Mouse (Mus musculus) 3T3-L1 (cell line): ENCODE data around the gene Fuz.

Source experiments
- DNase-seq: peaks from one replicate; pipeline ENCODE4 v3.0.0-alpha.2; 2015; ENCODE audit warnings: low read depth, low spot score

The Fuz gene

DNA sequence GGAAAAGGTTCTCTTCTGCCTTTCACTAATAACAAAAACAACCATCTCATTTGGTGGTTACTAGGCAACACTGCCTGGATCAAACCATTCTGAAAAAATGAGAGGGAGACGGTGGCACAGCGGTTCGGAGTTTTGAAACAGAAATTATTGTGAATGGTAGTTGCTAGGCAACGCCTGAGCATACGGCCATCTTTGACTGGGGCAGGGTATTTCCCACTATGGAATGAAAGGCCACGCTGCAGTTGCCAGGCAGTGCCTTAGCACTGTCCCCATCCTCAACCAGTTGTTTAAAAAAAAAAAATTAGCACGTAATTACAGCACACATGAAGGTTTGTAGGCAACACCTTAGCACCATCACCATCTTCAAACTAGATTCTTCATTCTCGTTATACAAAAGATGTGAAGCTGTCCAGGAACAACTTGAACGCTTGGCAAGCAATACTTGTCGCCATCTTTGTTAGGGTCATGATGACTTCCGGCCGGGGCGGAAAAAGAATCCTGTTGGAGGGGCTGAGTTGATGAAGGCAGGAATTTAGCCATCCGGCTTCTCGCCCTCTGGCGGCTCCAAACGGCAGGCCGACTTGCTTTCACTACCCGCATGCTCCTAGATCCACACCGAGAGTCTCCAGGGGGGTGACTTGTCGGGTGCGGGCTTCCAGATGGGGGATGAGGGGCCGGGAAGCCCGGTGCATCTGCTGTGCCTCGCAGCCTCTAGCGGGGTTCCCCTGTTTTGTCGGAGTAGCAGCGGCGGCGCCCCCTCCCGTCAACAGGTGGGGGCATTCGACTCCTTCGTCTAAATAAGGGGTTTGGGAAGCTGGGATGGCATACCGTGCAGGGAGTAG lies at the start of gene Fuz:
Gene Fuz (plus strand): TSS at position 487 of the 842 bp plus-strand sequence.
- DNase-seq, result peak; percentile 96

DNA sequence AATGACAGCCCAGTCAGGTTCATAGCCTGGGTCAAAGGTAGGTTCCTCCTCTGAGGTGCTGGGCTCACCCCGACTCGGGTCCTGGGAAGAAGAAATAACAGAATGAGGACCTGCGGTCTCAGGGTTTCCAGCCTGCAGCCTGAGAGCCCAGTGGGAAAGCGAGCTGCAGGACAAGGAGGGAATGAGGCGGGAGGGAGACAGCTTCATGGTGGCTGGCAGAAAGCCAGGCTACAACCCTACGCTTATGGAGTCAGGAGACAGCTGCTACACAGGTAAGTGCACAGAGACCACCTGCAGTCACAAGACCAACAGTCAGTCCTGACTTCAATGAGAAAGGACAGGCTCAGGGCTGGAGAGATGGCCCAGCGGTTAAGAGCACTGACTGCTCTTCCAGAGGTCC lies 49.1 kb upstream of the Fuz start:
- no peak for DNase-seq

DNA sequence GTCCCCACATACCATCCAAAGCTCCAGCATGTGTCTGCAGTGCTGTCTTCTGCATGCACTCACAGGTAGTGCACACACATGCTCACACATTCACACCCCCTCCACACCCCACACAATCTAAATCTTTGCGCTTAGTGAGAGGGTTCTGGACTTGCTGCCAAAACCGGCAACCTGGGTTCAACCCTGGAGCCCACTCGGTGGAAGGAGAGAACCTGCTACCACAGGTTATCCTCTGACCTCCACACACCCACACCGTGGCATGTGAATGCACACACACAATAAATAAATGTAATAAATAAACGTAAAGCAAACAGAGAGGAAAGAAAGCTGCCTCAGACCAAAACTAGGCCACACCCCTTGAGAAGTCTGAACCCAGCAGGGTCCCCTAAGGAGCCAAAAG lies 48.1 kb upstream of the Fuz start:
- DNase-seq, result no peak

DNA sequence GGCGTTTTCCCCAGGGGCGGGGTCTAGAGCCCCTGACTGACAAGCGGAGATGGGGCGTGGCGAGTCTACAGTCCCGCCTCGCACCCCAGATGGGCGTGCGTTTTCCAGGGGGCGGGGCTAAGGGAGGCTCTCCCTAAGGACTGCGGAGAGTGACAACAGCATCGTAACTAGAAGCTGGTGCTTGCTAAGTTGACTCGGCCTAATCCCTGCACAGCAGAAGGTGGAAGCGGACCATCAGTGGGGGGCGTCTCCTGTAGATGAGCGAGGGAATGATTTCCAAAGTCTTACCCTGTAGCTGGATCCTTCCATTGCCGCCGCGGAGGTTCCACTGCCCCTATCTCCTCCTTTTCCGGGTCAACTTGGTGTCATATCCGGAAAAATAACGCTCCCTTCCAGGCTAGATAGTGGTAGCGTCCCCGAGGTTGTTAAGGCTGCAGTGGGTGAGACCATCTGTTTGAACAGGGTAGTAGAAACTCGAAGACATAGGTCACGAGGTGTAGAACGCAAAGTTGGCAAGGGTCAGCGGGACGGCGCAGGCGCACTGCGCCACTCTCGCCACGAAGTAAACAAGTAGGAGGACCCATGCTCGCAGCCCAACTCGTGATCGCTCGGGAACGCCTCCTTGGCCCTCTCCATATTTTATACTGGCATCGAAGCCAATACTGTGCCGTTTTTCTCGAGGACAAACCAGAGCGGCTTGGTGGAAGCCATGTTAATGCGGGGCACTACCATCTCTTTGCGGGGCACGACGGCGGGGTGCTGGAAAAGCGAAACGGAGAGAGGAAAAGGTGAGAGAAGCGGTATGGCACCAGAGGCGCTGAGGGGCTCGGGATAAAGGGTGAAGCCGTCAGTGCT lies 47.1 kb upstream of the Fuz start, which contains the start of the genes Akt1s1 and Tbc1d17:
Gene Akt1s1 (plus strand): TSS at position 431 of the 855 bp plus-strand sequence.
Gene Tbc1d17 (minus strand): TSS at position 519 of the 855 bp plus-strand sequence.
- DNase-seq, result peak; percentile 97

- DNase-seq, result peak; percentile 87
These were observed 46.3 kb upstream of the Fuz start for GRCm38 (mm10) chr7:44849416-44850111.

GRCm38 (mm10) chr7:44850146-44850545 lies 45.7 kb upstream of the Fuz start:
- DNase-seq, result peak; percentile 68

GRCm38 (mm10) chr7:44850789-44851624 lies 44.9 kb upstream of the Fuz start:
- peak; percentile 57 for DNase-seq

DNA sequence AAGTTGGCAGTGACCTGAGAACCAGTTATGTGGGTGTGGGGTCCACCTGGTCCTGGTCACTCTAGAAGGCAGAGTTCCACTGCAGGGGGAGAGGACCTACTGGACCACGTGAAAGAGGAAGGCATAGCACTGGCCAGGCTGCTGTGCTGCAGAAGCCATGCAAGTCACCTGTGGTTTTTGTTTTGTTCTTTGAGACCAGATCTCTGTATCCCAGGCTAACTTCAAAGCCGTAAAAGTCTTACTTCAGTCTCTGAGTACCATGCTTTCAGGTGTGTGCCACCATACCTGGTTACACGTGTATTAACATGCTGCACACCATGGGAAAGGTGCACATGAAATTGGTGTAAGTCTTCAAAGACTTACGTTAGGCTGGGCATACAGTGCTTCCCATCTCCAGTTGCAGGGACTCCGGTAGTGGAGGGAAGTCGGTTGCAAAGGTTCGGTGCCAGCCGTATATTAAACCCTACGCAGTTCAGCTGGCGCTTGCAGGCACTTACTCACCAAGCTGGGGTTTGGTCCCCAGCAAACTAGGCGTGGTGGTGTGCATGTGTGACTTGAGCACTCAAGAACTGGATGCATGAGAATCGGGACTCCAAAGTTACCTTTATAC lies 44.1 kb upstream of the Fuz start:
- DNase-seq, result no peak

DNA sequence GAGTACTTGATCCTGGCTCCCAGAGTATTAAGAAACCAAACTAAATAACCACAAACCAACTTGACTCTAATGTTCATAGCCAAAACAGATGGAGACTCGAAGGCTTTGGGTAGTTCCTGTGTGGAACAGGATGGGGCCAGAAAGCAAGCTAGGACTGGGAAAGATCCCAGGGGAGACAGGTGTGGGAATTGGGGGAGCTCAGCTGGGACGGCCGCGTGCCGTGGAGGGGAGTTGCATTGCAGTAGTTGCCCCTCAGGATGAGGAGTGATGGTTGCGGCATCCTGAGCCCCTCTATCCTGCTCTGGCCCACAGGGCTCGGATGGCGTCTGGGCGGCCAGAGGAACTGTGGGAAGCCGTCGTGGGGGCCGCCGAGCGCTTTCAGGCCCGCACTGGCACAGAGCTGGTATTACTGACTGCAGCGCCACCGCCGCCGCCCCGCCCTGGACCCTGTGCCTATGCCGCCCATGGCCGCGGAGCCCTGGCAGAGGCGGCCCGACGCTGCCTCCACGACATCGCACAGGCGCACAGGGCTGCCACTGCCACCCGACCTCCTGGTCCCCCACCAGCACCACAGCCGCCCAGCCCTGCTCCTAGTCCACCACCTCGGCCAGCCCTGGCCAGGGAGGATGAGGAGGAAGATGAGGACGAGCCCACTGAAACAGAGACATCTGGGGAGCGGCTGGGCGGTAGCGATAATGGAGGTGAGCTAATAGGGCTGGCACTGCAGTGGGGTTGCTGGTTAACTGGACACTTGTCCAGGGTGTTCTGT lies 43.4 kb upstream of the Fuz start:
- no peak for DNase-seq

DNA sequence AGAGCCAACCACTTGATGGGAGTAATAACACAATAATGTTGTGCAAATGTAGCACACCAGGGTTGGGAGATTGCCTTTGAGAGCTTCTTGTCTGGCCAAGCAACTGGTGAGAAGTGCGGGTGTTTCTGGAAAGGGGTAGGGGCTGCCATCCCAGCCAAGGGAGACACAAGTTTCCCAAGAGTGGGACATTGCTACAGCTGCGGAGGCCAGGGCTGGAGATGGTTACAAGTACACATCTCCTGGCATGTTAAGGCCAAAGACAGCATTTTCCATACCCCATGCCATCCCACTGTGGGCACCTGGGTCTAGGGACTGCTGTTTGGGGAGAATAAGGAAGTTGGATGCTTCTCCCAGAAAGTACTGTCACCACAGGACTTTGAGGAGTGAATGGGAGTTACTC lies 42.8 kb upstream of the Fuz start:
- no peak for DNase-seq

DNA sequence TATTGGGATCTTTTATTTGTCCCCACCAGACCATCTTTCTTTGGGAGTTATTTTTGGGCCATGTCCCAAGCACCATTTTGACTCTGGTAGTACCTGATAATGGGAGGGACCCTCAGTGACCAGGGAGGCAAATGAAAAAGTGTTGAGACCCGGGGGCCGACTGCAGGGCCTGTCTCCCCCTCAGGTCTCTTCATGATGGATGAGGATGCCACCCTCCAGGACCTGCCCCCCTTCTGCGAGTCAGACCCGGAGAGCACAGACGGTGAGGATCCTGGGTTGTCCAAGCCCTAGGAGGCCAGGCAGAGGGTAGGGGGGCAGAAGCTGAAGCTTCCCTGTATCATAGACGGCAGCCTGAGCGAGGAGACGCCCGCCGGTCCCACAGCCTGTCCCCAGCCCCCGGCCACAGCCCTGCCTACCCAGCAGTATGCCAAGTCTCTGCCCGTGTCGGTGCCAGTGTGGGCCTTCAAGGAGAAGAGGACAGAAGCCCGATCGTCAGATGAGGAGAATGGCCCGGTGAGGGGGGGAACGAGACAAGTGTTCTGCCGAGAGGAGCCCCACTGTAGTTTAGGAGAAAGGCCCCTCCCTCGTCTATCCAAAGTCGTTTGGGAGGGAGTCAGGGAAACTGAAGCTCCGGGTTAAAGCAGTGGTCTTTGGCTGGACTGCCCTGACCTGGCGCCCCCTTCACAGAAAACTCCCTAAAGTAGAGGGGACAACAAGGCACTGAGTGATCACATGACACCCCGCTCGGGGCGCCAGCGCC lies 42.1 kb upstream of the Fuz start:
- DNase-seq, result no peak

DNA sequence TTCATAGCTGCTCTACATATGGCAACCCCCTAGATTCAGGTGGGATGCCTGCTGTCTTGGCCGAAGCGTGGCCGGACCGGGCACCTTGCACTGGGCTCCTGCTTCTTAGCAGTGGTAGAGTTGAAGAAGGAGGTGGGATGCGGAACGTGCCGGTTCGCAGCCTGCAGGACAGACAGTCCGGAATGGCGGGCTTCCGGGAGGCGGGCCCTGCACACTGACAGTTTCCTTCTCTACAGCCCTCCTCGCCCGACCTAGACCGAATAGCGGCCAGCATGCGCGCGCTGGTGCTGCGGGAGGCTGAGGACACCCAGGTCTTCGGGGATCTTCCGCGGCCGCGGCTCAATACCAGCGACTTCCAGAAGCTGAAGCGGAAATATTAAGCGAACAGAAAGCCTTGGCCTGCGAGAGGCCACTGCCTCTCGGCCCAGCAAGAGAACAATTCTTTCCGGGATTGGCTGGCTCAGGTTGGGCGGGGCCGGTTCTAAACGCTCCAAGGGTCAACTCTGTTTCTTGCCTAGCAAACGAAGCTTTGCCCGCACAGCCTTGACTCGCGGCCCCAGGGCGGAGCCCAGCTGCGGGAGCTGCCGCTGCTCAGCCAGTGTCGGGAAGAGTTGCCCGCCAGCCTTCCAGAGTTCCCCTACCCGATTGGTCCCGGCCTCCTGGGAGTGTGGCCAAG lies 41.4 kb upstream of the Fuz start:
- peak; percentile 45 for DNase-seq

DNA sequence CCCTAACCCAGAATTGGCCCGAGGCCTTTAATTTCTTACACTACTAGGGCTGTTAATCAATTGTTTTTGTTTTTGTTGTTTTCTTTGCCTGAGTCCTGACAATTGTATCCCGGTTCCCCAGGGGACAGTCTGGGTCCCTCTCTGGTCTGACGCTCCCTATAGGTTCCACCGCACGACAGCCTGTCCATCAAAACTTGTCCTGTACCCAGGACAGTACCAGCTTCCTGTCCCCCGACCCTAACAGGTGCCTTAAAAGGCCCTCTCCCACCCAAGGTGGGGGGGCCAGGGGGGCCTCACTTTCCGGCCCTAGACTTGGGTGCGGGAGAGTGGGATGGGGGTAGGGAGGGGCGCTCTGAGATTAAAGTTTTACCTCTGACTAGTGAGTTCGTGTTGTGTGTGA lies 40.8 kb upstream of the Fuz start:
- no peak for DNase-seq

- peak; percentile 23 for DNase-seq
These were observed 39.5 kb upstream of the Fuz start for GRCm38 (mm10) chr7:44856265-44856916.

GRCm38 (mm10) chr7:44857042-44857552 lies 38.8 kb upstream of the Fuz start, which contains the start of gene Pnkp:
Gene Pnkp, plus strand, starts transcription at chr7:44857139.
- DNase-seq, result peak; percentile 95

- DNase-seq, result peak; percentile 76
These were observed 38.0 kb upstream of the Fuz start for GRCm38 (mm10) chr7:44857905-44858304.

DNA sequence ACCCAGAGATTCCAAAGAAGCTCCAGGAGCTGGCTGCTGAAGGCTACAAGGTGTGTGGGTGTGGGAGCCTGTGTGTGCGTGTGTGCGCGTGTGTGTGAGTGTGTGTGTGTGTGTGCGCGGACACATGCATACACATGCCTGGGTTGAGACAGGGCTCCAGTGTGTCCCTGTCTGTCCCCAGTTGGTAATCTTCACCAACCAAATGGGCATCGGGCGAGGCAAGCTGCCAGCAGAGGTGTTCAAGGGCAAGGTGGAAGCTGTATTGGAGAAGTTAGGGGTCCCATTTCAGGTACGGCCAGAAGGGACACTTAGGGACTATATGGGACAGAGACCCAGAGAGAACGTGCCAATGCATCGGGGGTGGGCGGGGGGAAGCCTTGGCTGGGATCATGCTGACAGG lies 36.0 kb upstream of the Fuz start:
- no peak for DNase-seq
